Mouse (Mus musculus): ENCODE results near the gene Gm14569. TPM values are rescaled to one million over a fixed set of nuclear protein-coding genes. Genes with fewer than 3 reads are reported as not detected.

Gene Gm14569
- polyA plus RNA-seq, 1 experiment = 0.03 TPM

DNA sequence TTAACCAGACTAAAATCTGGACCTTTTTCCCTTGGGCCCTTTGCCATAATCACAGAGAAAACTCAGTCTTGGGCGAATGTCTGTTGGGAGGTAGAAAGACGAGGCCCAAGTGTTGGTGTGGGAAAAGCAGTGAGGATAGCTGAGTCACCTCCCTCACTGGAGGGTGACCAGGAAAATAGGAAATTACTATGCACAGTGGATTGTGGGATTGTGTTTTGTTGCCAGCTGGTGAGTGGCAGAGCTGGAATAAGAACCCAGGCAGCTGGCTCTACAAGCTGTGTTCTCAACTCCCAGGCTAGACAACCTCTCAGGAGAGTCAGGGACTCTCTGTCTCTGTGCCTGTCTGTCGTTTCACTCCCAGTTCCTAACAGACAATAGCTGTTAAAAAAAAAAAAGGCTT lies 101.7 kb downstream of the Gm14569 start:
- Histone ChIP-seq H3K27me3 (ENCODE audit: control insufficient read depth, insufficient read depth, low read length) (no peaks in the 10 kb centered on the region), H3K36me3 (ENCODE audit: control insufficient read depth, insufficient read depth, low read length) (no peaks in the 10 kb centered on the region), H3K4me3 (ENCODE audit: control insufficient read depth, insufficient read depth, low read length) (no peak overlapping the region), H3K4me1 (replicated peaks; ENCODE audit: control insufficient read depth, insufficient read depth, low read length) (no peaks in the 10 kb centered on the region), H3K27ac (ENCODE audit: control insufficient read depth, insufficient read depth, low read length) (no peak overlapping the region)
- 72% methylated on average over 3 of the region's 3 CpGs for WGBS
- TF ChIP-seq CTCF (IDR thresholded peaks at IDR 0.05; ENCODE audit: borderline replicate concordance, control insufficient read depth, extremely low read depth, insufficient read depth, low read length, poor library complexity) = no peak
- TF ChIP-seq POLR2A (IDR thresholded peaks at IDR 0.05; ENCODE audit: control insufficient read depth, extremely low read depth, insufficient read depth, low read length, poor library complexity) = no peak
- no peak for DNase-seq

DNA sequence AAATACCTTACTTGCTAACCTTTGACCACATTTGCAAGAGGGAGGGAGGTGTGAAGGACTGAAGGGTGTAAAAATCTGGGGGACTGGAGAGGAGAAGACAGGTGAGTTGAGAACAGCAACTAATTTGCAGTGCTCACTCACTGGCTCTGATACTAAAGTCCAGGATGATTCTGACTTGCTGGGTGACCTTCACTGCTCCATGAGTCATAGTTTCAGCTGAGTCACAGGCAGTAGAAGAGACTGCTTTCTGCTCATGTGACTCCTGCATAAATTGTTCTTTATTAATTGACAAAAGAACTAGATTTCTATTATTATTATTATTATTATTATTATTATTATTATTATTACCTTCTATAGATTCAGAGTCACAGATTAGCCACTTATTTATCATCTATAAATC lies 106.3 kb downstream of the Gm14569 start:
- DNase-seq = no peak
- Histone ChIP-seq H3K27ac (ENCODE audit: control insufficient read depth, insufficient read depth, low read length) (no peak overlapping the region), H3K4me1 (replicated peaks; ENCODE audit: control insufficient read depth, insufficient read depth, low read length) (no peaks in the 10 kb centered on the region), H3K36me3 (ENCODE audit: control insufficient read depth, insufficient read depth, low read length) (no peaks in the 10 kb centered on the region), H3K27me3 (ENCODE audit: control insufficient read depth, insufficient read depth, low read length) (no peaks in the 10 kb centered on the region), H3K4me3 (ENCODE audit: control insufficient read depth, insufficient read depth, low read length) (no peak overlapping the region)
- TF ChIP-seq CTCF (IDR thresholded peaks at IDR 0.05; ENCODE audit: borderline replicate concordance, control insufficient read depth, extremely low read depth, insufficient read depth, low read length, poor library complexity) (no peak), POLR2A (IDR thresholded peaks at IDR 0.05; ENCODE audit: control insufficient read depth, extremely low read depth, insufficient read depth, low read length, poor library complexity) (no peak)

Other genes starting within 250 kb of the Gm14569 start
- 1.7 and 2.3 TPM in 2 replicates for gene Lonrf3, start 163.5 kb downstream of the Gm14569 start, polyA plus RNA-seq (2012; rRNA removed)
- not detected in 2 replicates for gene Gm6268, start 90.5 kb downstream of the Gm14569 start, polyA plus RNA-seq (2012; rRNA removed)
- gene Pgrmc1, start 106.4 kb upstream of the Gm14569 start, polyA plus RNA-seq (2012; rRNA removed) = 65.5 and 78.0 TPM in 2 replicates
- 0.41 and 0.42 TPM in 2 replicates for gene Akap17b, start 153.6 kb upstream of the Gm14569 start, polyA plus RNA-seq (2012; rRNA removed)